Mouse (Mus musculus) lung, postnatal 10 days (tissue): ENCODE measurements at regions not wholly inside any gene's neighbourhood (a gene's known extent, or its start where the extent isn't known, plus 50 kb on each side); places are given as distances from the start of the nearest gene placed in this dataset.

Source experiments
- DNase-seq: peaks from one replicate; pipeline ENCODE4 v3.0.0; 2021

GRCm38 (mm10) chr3:38695836-38696235 lies 190.9 kb upstream of the Fat4 start:
- DNase-seq, result peak; percentile 47

- no peak for DNase-seq
These were observed 194.0 kb upstream of the Fat4 start for GRCm38 (mm10) chr3:38692768-38693167.

GRCm38 (mm10) chr3:38684247-38684991 lies 199.8 kb upstream of the Ankrd50 start:
- no peak for DNase-seq

- DNase-seq, result peak; percentile 26
These were observed 179.2 kb upstream of the Ankrd50 start for GRCm38 (mm10) chr3:38663670-38664494.

- DNase-seq, result peak; percentile 18
These were observed 178.4 kb upstream of the Ankrd50 start for GRCm38 (mm10) chr3:38663023-38663422.

GRCm38 (mm10) chr3:38656790-38657189 lies 172.1 kb upstream of the Ankrd50 start:
- DNase-seq, result no peak

GRCm38 (mm10) chr3:38653928-38654327 lies 169.3 kb upstream of the Ankrd50 start:
- no peak for DNase-seq

GRCm38 (mm10) chr3:38652985-38653685 lies 168.5 kb upstream of the Ankrd50 start:
- no peak for DNase-seq

GRCm38 (mm10) chr3:38650176-38650575 lies 165.5 kb upstream of the Ankrd50 start:
- DNase-seq, result no peak

GRCm38 (mm10) chr3:38648633-38649032 lies 164.0 kb upstream of the Ankrd50 start:
- no peak for DNase-seq

GRCm38 (mm10) chr3:38647737-38648330 lies 163.2 kb upstream of the Ankrd50 start:
- DNase-seq, result no peak

GRCm38 (mm10) chr3:38641733-38642132 lies 157.1 kb upstream of the Ankrd50 start:
- no peak for DNase-seq

- DNase-seq, result no peak
These were observed 152.2 kb upstream of the Ankrd50 start for GRCm38 (mm10) chr3:38636806-38637205.

GRCm38 (mm10) chr3:38633347-38633746 lies 148.7 kb upstream of the Ankrd50 start:
- peak; percentile 56 for DNase-seq

GRCm38 (mm10) chr3:38625575-38626184 lies 141.0 kb upstream of the Ankrd50 start:
- DNase-seq, result no peak

- DNase-seq, result no peak
These were observed 133.3 kb upstream of the Ankrd50 start for GRCm38 (mm10) chr3:38617989-38618388.

GRCm38 (mm10) chr3:38617217-38617616 lies 132.6 kb upstream of the Ankrd50 start:
- no peak for DNase-seq

GRCm38 (mm10) chr3:38613706-38614105 lies 129.1 kb upstream of the Ankrd50 start:
- DNase-seq, result no peak

GRCm38 (mm10) chr3:38591531-38591930 lies 106.9 kb upstream of the Ankrd50 start:
- DNase-seq, result no peak

GRCm38 (mm10) chr3:38588966-38589365 lies 104.3 kb upstream of the Ankrd50 start:
- no peak for DNase-seq

GRCm38 (mm10) chr3:38585509-38585908 lies 100.9 kb upstream of the Ankrd50 start:
- DNase-seq, result no peak

GRCm38 (mm10) chr3:38579781-38580180 lies 95.1 kb upstream of the Ankrd50 start:
- DNase-seq, result no peak
